Mouse (Mus musculus) liver, embryonic 15.5 days (tissue): ENCODE results near the gene Zfp592. TPM values are rescaled to one million over a fixed set of nuclear protein-coding genes. Genes with fewer than 3 reads are reported as not detected.

Experiments
- ATAC-seq: fragments of 200-750 bp; cut with Nextera tagmentation; 2 replicates; pipeline ENCODE4 v1.8.0; 2017; ENCODE audit warnings: moderate number of reproducible peaks, mild to moderate bottlenecking, moderate library complexity; ENCODE audit not compliant: insufficient read depth
- H3K27ac ChIP-seq: fragments of 300-500 bp; sonication (generic); replicated peaks from 2 replicates; pipeline ENCODE4 v1.5.1; 2015; ENCODE audit warnings: mild to moderate bottlenecking, inconsistent platforms
- H3K27me3 ChIP-seq: fragments of 300-500 bp; sonication (generic); 2 replicates; pipeline ENCODE4 v1.6.1; 2015; ENCODE audit warnings: mild to moderate bottlenecking, inconsistent platforms
- H3K36me3 ChIP-seq: fragments of 300-500 bp; sonication (generic); replicated peaks from 2 replicates; pipeline ENCODE4 v1.6.1; 2015; ENCODE audit warnings: moderate library complexity, mild to moderate bottlenecking, inconsistent platforms
- H3K4me1 ChIP-seq: fragments of 300-500 bp; sonication (generic); replicated peaks from 2 replicates; pipeline ENCODE4 v1.6.1; 2015; ENCODE audit warnings: inconsistent platforms
- H3K4me2 ChIP-seq: fragments of 300-500 bp; sonication (generic); 2 replicates; pipeline ENCODE4 v1.6.1; 2015; ENCODE audit warnings: moderate library complexity, mild to moderate bottlenecking, inconsistent platforms
- H3K4me3 ChIP-seq: fragments of 300-500 bp; sonication (generic); replicated peaks from 2 replicates; pipeline ENCODE4 v1.5.1; 2015; ENCODE audit warnings: mild to moderate bottlenecking, inconsistent platforms
- H3K9ac ChIP-seq: fragments of 300-500 bp; sonication (generic); 2 replicates; pipeline ENCODE4 v1.6.1; 2015; ENCODE audit warnings: moderate library complexity, mild to moderate bottlenecking, inconsistent platforms
- H3K9me3 ChIP-seq: fragments of 300-500 bp; sonication (generic); replicated peaks from 2 replicates; pipeline ENCODE4 v1.6.1; 2016; ENCODE audit warnings: inconsistent platforms
- WGBS: fragments of 180-500 bp; shearing (Covaris S2); methylation state at CpG from one replicate; pipeline ENCODE4 v1.1.7; 2015; ENCODE audit warnings: mixed read lengths; ENCODE audit not compliant: insufficient replicate concordance; 5-methylcytosine and 5-hydroxymethylcytosine counted together
- polyA plus RNA-seq: library from polyadenylated mRNA; unstranded; fragments of >200 nt; fragmentation: Nextera tagmentation; extraction: Ambion mirVana; gene quantifications from 2 replicates; pipeline ENCODE4 v1.2.1, GENCODE M21; 2015

Gene Zfp592
- polyA plus RNA-seq, 1 experiment from 2014 or later, result 5.5 TPM

DNA sequence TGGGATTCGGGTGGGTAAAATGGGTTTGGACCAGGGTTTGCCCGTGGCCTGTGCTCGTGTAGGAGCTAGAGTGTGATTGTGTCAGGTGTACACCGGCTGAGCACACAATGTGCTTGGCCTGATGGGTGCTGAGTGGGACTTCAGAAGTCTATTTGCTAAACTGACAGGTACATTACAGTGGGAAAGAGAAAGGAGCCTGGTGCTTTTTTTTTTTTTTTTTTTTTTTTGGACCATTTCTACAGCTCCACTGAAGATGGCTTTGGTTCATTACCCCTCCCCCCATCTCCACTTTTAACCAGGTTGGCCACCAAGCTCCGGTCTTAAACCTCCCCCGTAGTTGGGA, 1.2 kb downstream of the Zfp592 start:
- Histone ChIP-seq H3K36me3 (no peaks in the 10 kb centered on the region), H3K9me3 (no peaks in the 10 kb centered on the region), H3K27me3 (no peaks in the 10 kb centered on the region), H3K4me2 (peak overlapping the region; percentile 95), H3K4me3 (peak overlapping the region; percentile 98), H3K4me1 (peaks cover 80% of the 10 kb centered on the region), H3K27ac (peak overlapping the region; percentile 94), H3K9ac (peak overlapping the region; percentile 98)
- 4% methylated on average over 6 of the region's 6 CpGs for WGBS
- no peak for ATAC-seq

- peak overlapping the region; percentile 94 for H3K27ac ChIP-seq
- no peaks in the 10 kb centered on the region for H3K36me3 ChIP-seq
- no peaks in the 10 kb centered on the region for H3K9me3 ChIP-seq
- peak overlapping the region; percentile 98 for H3K4me3 ChIP-seq
- peak overlapping the region; percentile 98 for H3K9ac ChIP-seq
- H3K4me1 ChIP-seq, result peaks cover 82% of the 10 kb centered on the region
- ATAC-seq, result no peak
- 13% methylated on average over 3 of the region's 3 CpGs for WGBS
- peak overlapping the region; percentile 95 for H3K4me2 ChIP-seq
- no peaks in the 10 kb centered on the region for H3K27me3 ChIP-seq
Observed at GRCm38 (mm10) chr7:80995266-80996146, 2.0 kb downstream of the Zfp592 start.

- no peaks in the 10 kb centered on the region for H3K36me3 ChIP-seq
- H3K27ac ChIP-seq, result peak overlapping the region; percentile 33; the same call in 1 of the 2 replicates
- ATAC-seq, result no peak
- 0 out of 2 replicates have a peak overlapping the region, but pooled peaks have one; percentile 12 for H3K4me3 ChIP-seq
- peaks cover 82% of the 10 kb centered on the region for H3K4me1 ChIP-seq
- peak overlapping the region; percentile 32 for H3K4me2 ChIP-seq
- WGBS, result 35% methylated on average over 6 of the region's 6 CpGs
- H3K27me3 ChIP-seq, result no peaks in the 10 kb centered on the region
- H3K9ac ChIP-seq, result no peak overlapping the region
- H3K9me3 ChIP-seq, result no peaks in the 10 kb centered on the region
Observed at GRCm38 (mm10) chr7:80997776-80998175, 4.3 kb downstream of the Zfp592 start.

DNA sequence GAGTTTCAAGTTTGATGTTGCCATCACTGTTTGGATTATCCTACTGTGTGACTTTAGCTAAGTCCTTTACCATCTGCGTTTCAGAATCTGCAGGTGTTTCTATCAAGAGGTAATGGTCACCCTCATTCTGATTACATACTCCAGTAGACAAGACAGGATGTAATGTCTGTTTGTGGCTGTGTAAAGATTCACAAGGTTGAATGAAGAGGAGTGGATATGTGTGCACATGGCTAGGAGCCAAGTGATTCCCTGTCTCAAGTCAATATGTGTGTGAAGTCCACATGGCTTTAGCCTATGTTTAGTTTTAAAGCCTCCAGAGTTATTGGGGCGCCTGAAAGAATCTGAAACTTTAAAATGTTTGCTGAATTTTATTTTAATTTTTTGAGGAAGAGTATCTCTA, 6.1 kb downstream of the Zfp592 start:
- H3K4me3 ChIP-seq, result no peak overlapping the region
- H3K27me3 ChIP-seq, result no peaks in the 10 kb centered on the region
- H3K9ac ChIP-seq, result no peak overlapping the region
- H3K27ac ChIP-seq, result no peak overlapping the region
- H3K4me1 ChIP-seq, result peaks cover 93% of the 10 kb centered on the region
- no peak overlapping the region for H3K4me2 ChIP-seq
- H3K9me3 ChIP-seq, result no peaks in the 10 kb centered on the region
- H3K36me3 ChIP-seq, result no peaks in the 10 kb centered on the region
- ATAC-seq, result no peak
- 69% methylated on average over 2 of the region's 2 CpGs for WGBS

DNA sequence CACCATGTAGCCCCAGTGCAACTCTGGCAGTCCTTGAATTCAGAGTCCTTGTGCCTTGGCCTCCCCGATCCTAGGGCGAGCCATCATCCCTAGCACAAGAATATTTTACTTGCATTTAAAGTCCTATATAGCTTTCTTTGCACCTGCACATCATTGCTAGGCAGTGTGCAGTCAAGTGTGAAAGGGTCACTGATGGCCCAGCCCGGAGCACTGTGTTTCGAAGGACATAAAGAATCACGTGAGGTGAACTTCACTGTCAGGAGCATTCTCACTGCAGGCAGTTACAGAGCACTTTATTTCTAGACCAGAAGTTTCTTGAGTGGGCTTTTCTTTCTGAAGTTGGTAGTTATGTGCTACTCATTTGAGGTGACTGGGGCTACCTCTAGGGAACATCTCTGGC, 8.4 kb downstream of the Zfp592 start:
- ATAC-seq, result no peak
- Histone ChIP-seq H3K27ac (no peak overlapping the region), H3K27me3 (no peaks in the 10 kb centered on the region), H3K9ac (no peak overlapping the region), H3K4me2 (no peak overlapping the region), H3K36me3 (no peaks in the 10 kb centered on the region), H3K9me3 (no peaks in the 10 kb centered on the region), H3K4me3 (no peak overlapping the region), H3K4me1 (peaks cover 92% of the 10 kb centered on the region)
- WGBS, result 85% methylated on average over 5 of the region's 5 CpGs

- H3K9ac ChIP-seq, result peak overlapping the region; percentile 19; the same call in 1 of the 2 replicates
- peak overlapping the region; percentile 5; the same call in 1 of the 2 replicates for H3K4me3 ChIP-seq
- H3K9me3 ChIP-seq, result no peaks in the 10 kb centered on the region
- H3K4me1 ChIP-seq, result peaks cover 82% of the 10 kb centered on the region
- peak overlapping the region; percentile 76 for H3K27ac ChIP-seq
- ATAC-seq, result peak; percentile 89
- 17% methylated on average over 3 of the region's 3 CpGs for WGBS
- no peaks in the 10 kb centered on the region for H3K27me3 ChIP-seq
- peaks cover 6% of the 10 kb centered on the region for H3K36me3 ChIP-seq
- H3K4me2 ChIP-seq, result peak overlapping the region; percentile 34
Observed at GRCm38 (mm10) chr7:81004556-81005079, 11.1 kb downstream of the Zfp592 start.

- 21% methylated on average over 1 of the region's 1 CpGs for WGBS
- Histone ChIP-seq H3K4me1 (peaks cover 70% of the 10 kb centered on the region), H3K9ac (no peak overlapping the region), H3K9me3 (no peaks in the 10 kb centered on the region), H3K27ac (no peak overlapping the region), H3K4me3 (no peak overlapping the region), H3K4me2 (no peak overlapping the region), H3K27me3 (no peaks in the 10 kb centered on the region), H3K36me3 (peaks cover 20% of the 10 kb centered on the region)
- ATAC-seq, result no peak
Observed at GRCm38 (mm10) chr7:81005969-81006368, 12.5 kb downstream of the Zfp592 start.

- no peaks in the 10 kb centered on the region for H3K27me3 ChIP-seq
- peaks cover 47% of the 10 kb centered on the region for H3K4me1 ChIP-seq
- H3K4me2 ChIP-seq, result no peak overlapping the region
- no peaks in the 10 kb centered on the region for H3K9me3 ChIP-seq
- ATAC-seq, result no peak
- peaks cover 40% of the 10 kb centered on the region for H3K36me3 ChIP-seq
- WGBS, result 86% methylated on average over 3 of the region's 3 CpGs
- no peak overlapping the region for H3K4me3 ChIP-seq
- no peak overlapping the region for H3K9ac ChIP-seq
- no peak overlapping the region for H3K27ac ChIP-seq
Observed at GRCm38 (mm10) chr7:81008285-81008684, 14.8 kb downstream of the Zfp592 start.

- Histone ChIP-seq H3K9me3 (no peaks in the 10 kb centered on the region), H3K36me3 (peaks cover 53% of the 10 kb centered on the region), H3K4me3 (no peak overlapping the region), H3K9ac (no peak overlapping the region), H3K27ac (no peak overlapping the region), H3K27me3 (no peaks in the 10 kb centered on the region), H3K4me2 (no peak overlapping the region), H3K4me1 (peaks cover 19% of the 10 kb centered on the region)
- WGBS, result 87% methylated on average over 3 of the region's 3 CpGs
- ATAC-seq, result no peak
Observed at GRCm38 (mm10) chr7:81011576-81011975, 18.1 kb downstream of the Zfp592 start.

GRCm38 (mm10) chr7:81020307-81020706, 26.8 kb downstream of the Zfp592 start:
- 79% methylated on average over 11 of the region's 11 CpGs for WGBS
- Histone ChIP-seq H3K4me3 (no peak overlapping the region), H3K9me3 (no peaks in the 10 kb centered on the region), H3K9ac (no peak overlapping the region), H3K36me3 (peaks cover 55% of the 10 kb centered on the region), H3K27me3 (no peaks in the 10 kb centered on the region), H3K4me1 (peaks cover 31% of the 10 kb centered on the region), H3K27ac (no peak overlapping the region), H3K4me2 (no peak overlapping the region)
- ATAC-seq, result no peak

DNA sequence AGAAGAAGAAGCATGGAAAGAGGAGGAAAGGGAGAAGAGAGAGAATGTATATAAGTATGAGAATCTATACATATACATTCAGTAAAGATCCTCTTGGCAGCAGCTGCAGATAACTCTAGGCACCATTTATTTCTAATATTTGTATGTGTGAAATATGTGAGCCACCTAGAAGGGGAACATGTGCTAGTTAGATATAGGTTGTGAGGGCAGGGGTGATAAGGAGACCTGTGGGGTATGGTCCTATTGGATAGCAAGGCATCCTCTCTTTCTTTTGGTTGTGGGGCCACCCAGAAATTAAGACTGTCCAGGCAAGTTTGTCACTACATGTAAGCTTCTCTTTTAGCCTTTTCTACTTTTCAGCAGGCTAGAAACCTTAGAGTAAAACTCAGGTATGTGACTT, 29.2 kb downstream of the Zfp592 start:
- 0 out of 2 replicates have a peak overlapping the region, but pooled peaks have one; percentile 8 for H3K27ac ChIP-seq
- no peaks in the 10 kb centered on the region for H3K27me3 ChIP-seq
- H3K9me3 ChIP-seq, result no peaks in the 10 kb centered on the region
- 0 out of 2 replicates have a peak overlapping the region, but pooled peaks have one; percentile 5 for H3K9ac ChIP-seq
- H3K4me3 ChIP-seq, result no peak overlapping the region
- peak overlapping the region; percentile 32 for H3K4me2 ChIP-seq
- peak; percentile 81 for ATAC-seq
- H3K4me1 ChIP-seq, result peaks cover 31% of the 10 kb centered on the region
- peaks cover 68% of the 10 kb centered on the region for H3K36me3 ChIP-seq
